Mouse (Mus musculus) lung, adult 2 months (tissue): ENCODE results near the gene Chic2. TPM values are rescaled to one million over a fixed set of nuclear protein-coding genes. Genes with fewer than 3 reads are reported as not detected.

Source experiments
- DNase-seq: peaks from one replicate; pipeline ENCODE4 v3.0.0; 2022
- H3K4me1 ChIP-seq: fragments of 200-500 bp; 2 replicates; pipeline ENCODE4 v1.6.1; 2011; ENCODE audit warnings: low read length; ENCODE audit not compliant: control insufficient read depth, insufficient read depth
- H3K4me3 ChIP-seq: fragments of 200-500 bp; replicated peaks from 2 replicates; pipeline ENCODE3; 2011; ENCODE audit warnings: low read depth, mild to moderate bottlenecking, control low read depth, low read length; ENCODE audit errors: extremely low read depth
- CTCF ChIP-seq: fragments of 200-500 bp; IDR thresholded peaks from 2 replicates; pipeline ENCODE4 v1.5.1; 2011; ENCODE audit warnings: mild to moderate bottlenecking, low read length, control low read depth; ENCODE audit not compliant: insufficient read depth
- POLR2A ChIP-seq: fragments of 200-500 bp; IDR thresholded peaks from 2 replicates; pipeline ENCODE4 v1.6.1; 2011; ENCODE audit warnings: low read depth, mild to moderate bottlenecking, control low read depth, low read length, borderline replicate concordance; ENCODE audit errors: extremely low read depth
- WGBS: fragments of 180-500 bp; shearing (Covaris S2); methylation state at CpG from one replicate; pipeline ENCODE4 v1.1.7; 2018; 5-methylcytosine and 5-hydroxymethylcytosine counted together
- polyA plus RNA-seq: library from polyadenylated mRNA; depleted of rRNA; stranded (reverse); fragments of >200 nt; gene quantifications from 2 replicates; pipeline ENCODE4 v1.2.3, GENCODE M21; 2012

Chic2 gene
- polyA plus RNA-seq, 1 experiment, result 10.6 TPM

- no peak overlapping the region for H3K4me3 ChIP-seq
- no peak for DNase-seq
- WGBS, result 80% methylated on average over 3 of the region's 3 CpGs
- TF ChIP-seq POLR2A, result no peak
- H3K4me1 ChIP-seq, result peaks cover 8% of the 10 kb centered on the region
Observed at GRCm38 (mm10) chr5:75035475-75035874, 9.1 kb downstream of the Chic2 start.

DNA sequence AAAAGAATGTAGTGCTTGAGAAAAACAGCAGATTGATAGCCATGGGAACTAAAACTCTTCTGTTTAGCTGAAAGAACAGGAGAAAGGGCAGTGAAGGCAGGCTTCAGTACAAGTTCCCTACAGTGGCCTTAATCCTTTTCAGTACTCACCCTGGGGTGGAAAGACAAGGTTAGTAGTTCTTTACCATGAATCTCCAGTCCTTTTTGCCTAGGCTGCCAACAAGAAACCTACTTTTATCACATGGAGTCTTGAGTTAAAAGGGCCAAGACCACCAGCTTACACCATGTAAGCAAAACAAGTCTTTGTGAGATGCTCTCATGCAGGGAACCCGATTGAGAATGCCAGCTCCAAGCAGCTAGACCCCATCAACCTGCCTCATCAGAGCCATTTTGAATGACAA lies 29.8 kb downstream of the Chic2 start:
- Histone ChIP-seq H3K4me1 (no peaks in the 10 kb centered on the region), H3K4me3 (no peak overlapping the region)
- 80% methylated on average over 1 of the region's 1 CpGs for WGBS
- no peak for TF ChIP-seq CTCF
- no peak for TF ChIP-seq POLR2A
- DNase-seq, result no peak

- Histone ChIP-seq H3K4me3 (no peak overlapping the region), H3K4me1 (no peaks in the 10 kb centered on the region)
- no peak for DNase-seq
- 87% methylated on average over 8 of the region's 8 CpGs for WGBS
- TF ChIP-seq POLR2A, result no peak
- no peak for TF ChIP-seq CTCF
Observed at GRCm38 (mm10) chr5:75012771-75013421, 31.7 kb downstream of the Chic2 start.

- H3K4me1 ChIP-seq, result no peaks in the 10 kb centered on the region
- no peak for TF ChIP-seq CTCF
- TF ChIP-seq POLR2A, result no peak
- H3K4me3 ChIP-seq, result no peak overlapping the region
- 80% methylated on average over 4 of the region's 4 CpGs for WGBS
- no peak for DNase-seq
Observed at GRCm38 (mm10) chr5:75011985-75012738, 32.4 kb downstream of the Chic2 start.

DNA sequence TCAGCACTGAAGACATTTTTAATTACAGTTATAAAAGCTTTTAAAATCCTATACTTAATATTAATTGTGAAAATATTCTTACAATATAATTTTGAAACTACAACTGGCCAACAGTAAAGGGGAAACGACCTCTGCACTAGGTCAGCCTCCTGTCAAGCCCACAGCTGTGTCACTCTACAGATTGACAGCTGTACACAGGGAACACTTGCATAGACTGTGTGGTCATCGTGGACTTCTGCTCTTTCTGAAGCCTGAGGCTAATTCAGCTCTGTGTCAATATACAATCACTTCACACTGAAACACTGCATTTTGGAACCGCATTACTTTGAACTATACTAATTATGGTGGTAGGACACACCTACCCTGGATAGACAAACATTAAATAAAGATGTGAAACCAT lies 39.8 kb downstream of the Chic2 start:
- Histone ChIP-seq H3K4me1 (no peaks in the 10 kb centered on the region), H3K4me3 (no peak overlapping the region)
- WGBS, result 68% methylated on average over 3 of the region's 3 CpGs
- TF ChIP-seq POLR2A (no peak), CTCF (no peak)
- DNase-seq, result no peak

DNA sequence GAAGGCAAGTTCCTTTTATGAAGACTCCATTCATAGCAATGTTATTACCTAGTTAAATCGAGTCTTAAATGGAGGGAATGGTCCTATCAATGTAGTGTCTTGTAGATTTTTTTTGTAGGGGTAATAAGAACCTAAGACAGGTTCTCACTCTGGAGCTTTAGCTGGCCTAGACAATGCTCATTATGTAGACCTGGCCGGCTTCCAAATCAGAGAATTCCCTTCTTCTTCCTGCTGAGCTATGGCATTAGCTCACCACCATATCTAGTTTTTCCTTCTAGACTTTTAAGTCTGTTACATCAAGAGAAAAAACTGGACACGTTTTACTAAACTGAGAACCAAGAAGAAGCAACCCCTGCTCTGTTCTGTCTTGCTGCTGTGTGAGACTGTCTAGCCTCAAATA lies 42.5 kb downstream of the Chic2 start:
- no peak for TF ChIP-seq POLR2A
- TF ChIP-seq CTCF, result no peak
- Histone ChIP-seq H3K4me3 (no peak overlapping the region), H3K4me1 (no peaks in the 10 kb centered on the region)
- WGBS, result 76% methylated on average over 3 of the region's 3 CpGs
- DNase-seq, result no peak

DNA sequence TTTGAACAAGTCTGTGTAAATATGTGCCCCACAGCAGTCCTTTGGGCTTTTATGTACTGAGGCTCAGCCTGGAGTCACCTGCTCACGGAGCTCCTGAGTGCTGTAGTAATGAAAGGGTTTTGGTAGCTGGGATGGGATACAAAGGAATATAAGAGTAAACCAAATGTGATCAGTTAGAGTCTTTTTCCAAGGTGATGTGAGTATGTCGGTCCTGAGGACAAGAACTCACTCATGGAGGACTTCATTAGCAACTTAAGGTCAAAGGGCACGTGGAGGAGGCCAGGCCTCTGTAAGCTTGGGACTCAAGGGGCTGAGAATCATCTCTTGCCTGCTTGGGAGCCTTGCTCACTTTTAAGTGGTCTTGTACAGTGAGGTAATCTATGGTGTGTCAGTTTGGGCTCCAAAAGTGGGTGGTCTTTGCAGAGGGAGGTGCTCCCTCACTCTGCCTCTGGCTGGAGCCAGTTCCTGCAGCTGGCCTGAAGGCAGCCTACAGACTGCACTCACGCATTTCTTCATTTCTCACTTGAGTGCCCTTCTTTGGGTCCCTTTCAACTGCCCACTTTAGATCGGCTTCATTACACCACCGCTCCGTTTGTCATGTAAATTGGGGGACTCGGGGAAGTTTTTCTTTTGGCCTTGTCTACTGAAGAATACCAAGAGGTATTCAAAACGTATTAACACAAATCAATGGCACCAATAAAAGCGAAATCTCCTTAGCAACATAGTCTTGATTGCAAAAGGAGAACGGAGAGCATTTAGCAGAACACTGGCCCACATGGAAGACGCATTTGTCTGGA lies 45.7 kb downstream of the Chic2 start:
- Histone ChIP-seq H3K4me1 (no peaks in the 10 kb centered on the region), H3K4me3 (no peak overlapping the region)
- DNase-seq, result no peak
- no peak for TF ChIP-seq POLR2A
- no peak for TF ChIP-seq CTCF
- WGBS, result 77% methylated on average over 12 of the region's 12 CpGs

DNA sequence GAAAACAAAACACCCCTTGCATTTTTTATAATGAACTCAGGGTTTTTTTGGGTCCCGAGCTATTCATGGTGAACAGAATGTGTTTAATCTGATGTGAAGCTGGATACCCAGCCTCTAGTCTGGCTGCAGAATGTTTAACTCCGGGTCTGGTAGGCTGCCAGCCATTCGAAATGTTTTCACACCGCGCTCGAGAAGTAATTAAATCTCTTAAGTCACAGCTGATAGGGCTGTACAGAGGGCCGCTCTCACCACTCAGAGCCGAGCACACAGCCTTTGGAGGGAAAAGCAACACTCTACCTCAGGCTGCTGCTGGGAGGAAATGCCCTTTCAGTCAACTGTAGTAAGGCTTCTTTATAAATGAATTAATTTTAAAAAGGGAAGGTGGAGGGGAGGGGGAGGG lies 49.6 kb downstream of the Chic2 start:
- WGBS, result 68% methylated on average over 8 of the region's 8 CpGs
- H3K4me1 ChIP-seq, result no peaks in the 10 kb centered on the region
- TF ChIP-seq POLR2A, result no peak
- TF ChIP-seq CTCF, result no peak
- DNase-seq, result no peak
- no peak overlapping the region for H3K4me3 ChIP-seq

- 75% methylated on average over 5 of the region's 5 CpGs for WGBS
- no peaks in the 10 kb centered on the region for H3K4me1 ChIP-seq
- no peak overlapping the region for H3K4me3 ChIP-seq
- no peak for TF ChIP-seq POLR2A
- TF ChIP-seq CTCF, result no peak
- DNase-seq, result no peak
Observed at GRCm38 (mm10) chr5:74984101-74984500, 60.5 kb downstream of the Chic2 start.
